Mouse (Mus musculus) bone marrow, adult 2 months (tissue): ENCODE data around the gene Pbld1.

Source experiments
- CTCF ChIP-seq: fragments of 200-500 bp; IDR thresholded peaks from 2 replicates; pipeline ENCODE4 v1.5.1; 2011; ENCODE audit warnings: low read length, control low read depth; ENCODE audit not compliant: control insufficient read depth, insufficient read depth
- POLR2A ChIP-seq: fragments of 200-500 bp; IDR thresholded peaks from 2 replicates; pipeline ENCODE4 v1.6.1; 2011; ENCODE audit warnings: low read depth, mild to moderate bottlenecking, control low read depth, low read length, borderline replicate concordance; ENCODE audit not compliant: control insufficient read depth

- TF ChIP-seq CTCF (no peak), POLR2A (no peak)
Observed at GRCm38 (mm10) chr10:63089758-63090571, 30.0 kb downstream of the Pbld1 start.
